Mouse (Mus musculus) 416B (cell line): ENCODE measurements at regions not wholly inside any gene's neighbourhood (a gene's known extent, or its start where the extent isn't known, plus 50 kb on each side); places are given as distances from the start of the nearest gene placed in this dataset.

ENCODE experiments used
- DNase-seq: peaks from one replicate; pipeline ENCODE4 v3.0.0; 2011; ENCODE audit warnings: low read depth

DNA sequence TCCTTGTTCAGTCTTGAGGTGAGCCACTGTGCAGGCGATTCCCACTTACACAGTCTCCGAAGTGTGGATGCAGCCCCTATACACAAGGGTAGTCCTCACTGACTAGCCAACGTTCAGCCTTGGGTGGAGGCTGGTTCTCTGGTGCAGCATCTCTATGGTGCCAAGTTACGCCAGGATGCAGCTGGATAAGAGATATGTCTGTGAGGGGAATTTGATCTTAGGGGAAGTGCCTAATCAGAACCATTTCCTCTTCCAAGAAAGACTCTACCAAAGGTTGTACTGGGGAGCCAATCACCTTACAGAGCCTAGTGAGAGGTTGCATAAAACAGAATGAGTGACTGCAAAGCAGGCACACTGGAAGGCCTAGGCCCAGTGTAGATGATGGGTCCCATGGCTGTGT lies 71.0 kb upstream of the Kcnk2 start:
- DNase-seq: no peak

DNA sequence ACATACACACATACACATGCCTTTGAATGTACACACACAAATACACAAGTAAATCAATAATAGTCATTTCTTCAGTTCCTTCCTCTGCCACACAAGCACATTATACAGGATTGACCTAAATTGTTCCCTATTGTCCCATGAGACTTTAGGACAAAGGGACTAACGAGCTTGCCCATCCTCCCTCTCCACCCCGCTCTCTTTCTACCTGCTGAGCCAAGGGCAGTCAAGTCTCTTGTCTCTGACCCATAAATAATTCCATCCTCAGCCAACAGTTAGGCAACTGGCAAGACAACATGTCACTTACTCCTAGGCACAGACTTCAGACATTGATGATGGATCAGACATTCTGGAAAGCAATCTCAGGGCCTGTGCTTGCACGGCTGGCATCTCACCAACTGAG lies 56.3 kb upstream of the Kcnk2 start:
- DNase-seq: no peak
